Mouse (Mus musculus) naive thymus-derived CD4-positive, alpha-beta T cell, adult 2 months (primary cell): ENCODE results near the gene Nae1.

Experiments used
- DNase-seq: peaks from one replicate; pipeline ENCODE4 v3.0.0-alpha.2; 2011; ENCODE audit warnings: low read depth

The Nae1 gene

DNA sequence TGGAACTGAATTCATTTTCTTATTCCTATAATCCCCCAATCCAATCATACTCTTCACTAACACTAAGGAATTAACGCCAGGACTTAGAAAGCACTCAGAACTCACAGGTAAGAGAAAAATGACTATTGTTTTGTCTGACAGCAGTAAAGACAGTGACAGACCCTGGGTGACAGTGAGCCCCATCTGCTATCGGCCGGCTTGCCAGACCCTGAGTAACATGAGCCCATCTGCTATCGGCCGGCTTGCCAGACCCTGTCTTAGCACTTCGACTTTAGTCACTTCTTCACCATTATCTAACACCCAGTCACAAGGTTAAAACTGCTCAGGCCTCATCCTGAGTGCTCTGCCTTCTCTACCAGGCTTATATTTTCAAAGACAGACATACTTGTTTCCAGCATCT, 4.8 kb downstream of the Nae1 start:
- no peak for DNase-seq

DNA sequence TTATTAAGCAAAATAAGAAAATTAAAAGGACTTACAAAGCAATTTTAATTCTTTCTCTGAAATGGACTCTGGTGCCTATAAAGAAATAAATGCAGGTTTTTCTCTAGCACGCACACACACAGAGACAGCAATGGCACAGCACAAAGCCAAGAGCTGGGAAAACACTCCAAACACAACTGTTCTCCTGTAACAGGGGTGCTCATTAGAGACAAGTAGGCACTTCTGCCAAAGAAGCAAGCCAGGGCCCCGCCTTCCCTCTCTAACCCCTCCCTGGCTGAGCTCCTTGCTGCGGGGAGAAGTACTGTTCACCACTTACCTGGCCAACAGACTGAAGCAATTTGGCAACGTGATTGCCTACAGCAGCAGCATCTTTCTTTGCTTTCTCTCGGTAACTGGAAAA, 16.6 kb downstream of the Nae1 start:
- DNase-seq, result no peak

DNA sequence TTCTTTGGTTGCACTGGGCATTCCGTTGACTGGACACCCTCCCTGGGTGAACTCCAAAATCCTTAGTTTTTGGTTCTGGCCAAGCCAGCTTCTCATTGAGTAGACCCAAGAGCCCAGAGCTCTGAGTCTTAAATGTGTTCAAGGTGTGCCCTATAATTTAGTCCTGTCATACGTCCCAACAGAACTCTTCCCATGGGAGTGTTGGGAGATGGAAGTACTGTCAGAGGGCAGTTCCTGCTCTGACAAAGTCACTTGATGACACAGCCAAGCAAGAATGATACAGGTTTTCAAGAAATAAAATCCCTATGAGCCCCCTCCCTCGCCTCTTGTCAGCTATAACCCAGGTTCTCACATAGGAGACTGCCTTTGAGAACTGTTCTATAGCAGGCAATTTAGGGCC, 24.3 kb downstream of the Nae1 start:
- no peak for DNase-seq

DNA sequence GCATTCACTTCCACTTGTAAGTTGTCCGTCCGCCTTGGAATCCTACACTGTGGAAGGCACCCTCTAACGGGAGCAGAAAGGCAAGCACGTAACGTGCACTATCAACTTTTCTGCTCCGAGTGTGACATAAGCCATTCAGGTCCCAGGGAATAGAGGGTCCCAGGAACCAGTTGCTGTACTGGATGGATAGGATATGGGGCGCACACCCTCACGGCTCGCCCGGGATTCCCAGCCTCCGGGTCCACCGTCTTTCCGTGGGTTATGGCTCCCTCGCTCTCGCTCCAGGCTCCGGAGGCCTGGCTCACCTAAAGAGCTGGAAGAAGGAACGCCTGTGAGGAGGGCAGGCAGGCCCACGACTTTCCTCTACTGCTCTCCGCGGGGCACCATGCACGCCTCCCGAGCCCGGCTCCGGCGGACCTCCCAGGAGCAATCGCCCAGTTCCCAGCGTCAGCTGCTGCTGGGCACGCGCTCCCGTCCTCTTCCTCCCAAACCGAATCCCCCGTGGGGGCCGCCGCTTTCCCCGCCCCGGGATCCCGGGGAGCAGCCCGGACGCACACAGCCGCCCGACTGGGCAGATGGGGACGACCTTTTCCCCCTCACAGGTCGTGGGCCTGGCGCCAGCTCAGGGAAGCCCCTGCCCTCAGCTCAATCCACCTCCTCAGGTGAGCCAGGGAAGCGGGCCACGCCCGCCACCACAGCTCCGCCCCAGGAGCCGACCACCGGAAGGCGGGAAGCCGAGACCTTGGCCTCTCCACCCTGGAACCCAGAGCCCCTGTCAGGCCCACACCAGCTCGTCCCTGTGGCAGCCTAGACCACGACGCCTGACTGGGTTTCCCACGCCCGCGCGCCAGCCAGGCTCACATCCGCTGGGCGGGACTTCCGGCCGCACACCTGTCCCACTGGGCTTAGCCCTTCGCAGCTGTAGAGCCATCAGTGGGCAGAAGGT, 25.1 kb downstream of the Nae1 start, which contains the start of gene Terb1:
TSS of gene Terb1 (minus strand) at position 850 of the 946 bp plus-strand sequence.
- peak; percentile 40 for DNase-seq

DNA sequence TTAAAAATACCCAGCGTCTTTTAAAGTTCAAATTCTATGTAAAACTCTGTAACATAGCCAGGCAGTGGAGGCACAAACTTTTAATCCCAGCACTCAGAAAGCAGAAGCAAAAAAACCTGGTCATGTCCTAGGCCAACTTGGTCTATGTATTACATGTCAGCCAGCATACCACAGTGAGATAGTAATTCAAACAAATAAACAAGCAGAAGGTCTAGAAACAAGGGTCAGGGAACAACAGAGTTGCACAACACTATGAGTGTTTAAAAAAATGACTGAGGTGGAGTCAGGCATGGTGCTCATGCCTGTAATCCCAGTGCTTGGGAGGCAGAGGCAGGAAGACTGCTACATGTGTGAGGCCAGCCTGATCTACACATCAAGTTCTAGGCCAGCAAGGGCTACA, 55.3 kb downstream of the Nae1 start:
- no peak for DNase-seq

DNA sequence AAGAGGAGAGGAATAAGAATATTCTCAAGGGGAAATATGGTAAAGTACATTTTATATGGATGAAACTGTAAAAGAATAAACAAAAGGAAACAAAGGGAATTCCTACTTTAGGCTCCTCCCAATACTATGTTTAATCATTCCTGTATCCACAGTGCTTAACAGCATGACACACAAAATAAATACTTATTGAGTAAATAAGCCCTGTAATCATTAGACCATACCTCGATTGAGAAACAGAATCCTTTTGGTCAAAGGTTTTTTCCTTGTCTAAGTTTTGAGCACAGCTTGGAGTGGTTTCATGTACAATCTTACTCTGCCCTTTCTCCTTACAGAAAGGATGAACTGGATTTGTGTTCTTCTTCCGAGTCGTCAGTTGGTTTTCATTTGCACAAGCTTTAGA, 62.0 kb downstream of the Nae1 start:
- no peak for DNase-seq

DNA sequence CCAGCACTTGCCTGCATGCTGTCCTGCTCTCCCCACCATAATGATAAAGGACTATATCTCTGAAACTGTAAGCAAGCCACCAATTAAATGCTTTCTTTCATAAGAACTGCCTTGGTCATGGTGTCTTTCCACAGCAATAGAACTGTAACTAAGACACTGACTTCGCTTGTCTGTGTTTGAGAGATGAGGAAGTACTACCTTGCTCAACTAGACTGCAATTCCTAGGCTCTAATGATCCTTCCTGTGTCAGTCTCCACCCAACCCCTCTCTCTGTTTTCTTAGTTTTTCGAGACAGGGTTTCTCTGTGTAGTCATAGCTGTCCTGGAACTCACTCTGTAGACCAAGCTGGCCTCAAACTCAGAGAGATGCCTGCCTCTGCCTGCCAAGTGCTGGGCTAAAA, 67.0 kb downstream of the Nae1 start:
- DNase-seq, result no peak
